Mouse (Mus musculus): Measurements from ENCODE around the gene Hnf4a. TPM values are rescaled to one million over a fixed set of nuclear protein-coding genes. Genes with fewer than 3 reads are reported as not detected.

The Hnf4a gene
- polyA plus RNA-seq, 2 experiments, result 11.6 to 22.9 TPM

DNA sequence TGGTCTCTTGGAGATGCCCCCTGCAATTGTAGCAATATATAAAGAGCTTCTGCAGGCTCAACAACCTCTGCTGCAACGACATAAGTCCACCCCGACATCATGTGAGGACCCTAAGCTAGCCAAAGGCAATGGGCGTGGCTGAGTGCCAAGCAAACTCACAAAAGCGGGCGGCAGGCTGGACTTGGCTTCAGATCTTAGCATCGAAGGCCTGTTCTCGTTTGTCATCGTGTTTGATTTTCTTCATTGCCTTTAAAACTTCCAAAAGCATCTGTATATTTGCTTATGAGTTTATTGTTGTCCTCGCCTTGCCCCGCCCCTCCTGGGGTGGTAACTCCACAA lies 77.4 kb downstream of the Hnf4a start:
- no peak for DNase-seq (ENCODE audit: low read depth in 3 of 3, low spot score in 3 of 3)
- no peak overlapping the region for H3K9ac ChIP-seq (replicated peaks)
- H3K4me2 ChIP-seq (ENCODE audit: low read depth), result no peak overlapping the region
- no peaks in the 10 kb centered on the region for H3K9me3 ChIP-seq (ENCODE audit: control insufficient read depth, low read length)
- no peaks in the 10 kb centered on the region for H3K36me3 ChIP-seq (replicated peaks; ENCODE audit: control insufficient read depth, insufficient read depth, low read depth)
- no peak overlapping the region for H3K4me3 ChIP-seq (ENCODE audit: insufficient read depth in 1 of 2, low read depth in 2 of 2, low read length in 2 of 2)
- peaks cover 0 to 10% of the 10 kb centered on the region in 2 experiments; a peak in 2 of 4 replicates for H3K4me1 ChIP-seq (replicated peaks; ENCODE audit: control insufficient read depth in 2 of 2, insufficient read depth in 2 of 2, low read length in 1 of 2)
- H3K27me3 ChIP-seq (ENCODE audit: control insufficient read depth, insufficient read depth, low read length), result no peaks in the 10 kb centered on the region
- no peak for ATAC-seq (ENCODE audit: insufficient read depth)
- 66% methylated on average over 10 of the region's 10 CpGs for WGBS (ENCODE audit: insufficient replicate concordance)
- no peak overlapping the region for H3K27ac ChIP-seq
- TF ChIP-seq EP300 (IDR thresholded peaks at IDR 0.05; ENCODE audit: low read depth) (no peak), CTCF (IDR thresholded peaks at IDR 0.05; ENCODE audit: low read depth) (no peak)

DNA sequence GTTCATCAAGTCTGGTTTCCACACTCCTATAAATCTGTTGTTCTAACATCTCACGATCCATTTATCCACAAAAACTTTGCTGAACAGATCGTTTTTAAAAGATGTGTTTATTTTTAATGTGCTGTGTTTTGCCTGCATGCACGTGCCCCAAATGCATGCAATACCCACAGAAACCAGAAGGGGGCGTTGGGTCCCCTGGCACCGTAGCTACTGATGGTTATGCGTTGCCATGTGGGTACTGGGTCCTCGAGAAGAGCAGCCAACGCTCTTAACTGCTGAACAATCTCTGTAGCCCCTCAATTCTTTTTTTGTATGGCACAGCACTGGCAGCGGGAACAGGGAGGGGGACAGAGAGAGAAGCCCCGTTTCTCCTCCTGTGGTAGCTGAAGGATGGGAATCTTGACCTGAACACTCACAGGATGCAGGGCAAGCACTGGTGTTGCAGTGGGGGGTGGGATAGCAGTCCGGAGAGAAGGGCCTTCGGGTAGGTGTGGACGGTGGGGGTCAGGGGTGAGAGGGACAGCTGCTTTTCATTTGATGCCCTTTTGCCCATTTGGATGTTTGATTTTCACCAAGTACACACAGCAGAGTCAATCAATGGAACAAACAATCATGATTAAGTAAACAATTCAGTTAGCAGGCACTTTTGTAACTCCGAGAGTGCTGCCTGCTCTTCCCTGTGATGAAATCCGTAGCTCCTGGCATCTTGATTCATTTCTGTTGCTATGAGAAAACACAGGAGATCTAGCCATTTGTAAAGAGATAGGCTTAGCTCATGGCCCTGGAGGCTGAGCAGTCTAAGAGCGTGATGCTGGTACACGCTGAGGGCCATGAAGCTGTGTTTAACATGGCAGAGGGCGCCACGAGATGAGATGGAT lies 80.0 kb downstream of the Hnf4a start:
- ATAC-seq (ENCODE audit: insufficient read depth), result peak; percentile 71

DNA sequence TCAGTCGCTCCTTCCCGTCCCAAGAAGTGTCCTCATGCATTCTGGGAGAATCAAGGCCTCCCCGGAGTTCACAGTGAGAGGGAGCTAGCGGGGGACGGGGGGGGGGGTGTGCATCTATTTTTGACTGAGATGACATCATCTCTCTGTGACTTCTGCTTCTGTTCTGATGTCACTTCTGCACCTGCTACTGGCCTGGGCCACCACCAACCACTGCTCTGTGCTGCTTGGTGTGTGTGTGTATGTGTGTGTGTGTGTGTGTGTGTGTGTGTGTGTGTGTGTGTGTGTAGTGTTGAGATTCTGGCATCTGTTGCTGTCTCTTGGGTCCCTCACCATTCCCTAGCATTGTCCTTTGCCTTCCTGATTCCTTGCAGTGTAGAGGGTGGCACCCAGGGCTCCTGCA lies 80.9 kb downstream of the Hnf4a start:
- Histone ChIP-seq H3K27ac (no peak overlapping the region), H3K4me2 (ENCODE audit: low read depth) (no peak overlapping the region), H3K4me3 (ENCODE audit: insufficient read depth in 1 of 2, low read depth in 2 of 2, low read length in 2 of 2) (no peak overlapping the region), H3K36me3 (replicated peaks; ENCODE audit: control insufficient read depth, insufficient read depth, low read depth) (no peaks in the 10 kb centered on the region), H3K9ac (replicated peaks) (no peak overlapping the region), H3K4me1 (replicated peaks; ENCODE audit: control insufficient read depth in 2 of 2, insufficient read depth in 2 of 2, low read length in 1 of 2) (peaks cover 0 to 16% of the 10 kb centered on the region in 2 experiments; a peak in 2 of 4 replicates), H3K9me3 (ENCODE audit: control insufficient read depth, low read length) (no peaks in the 10 kb centered on the region), H3K27me3 (ENCODE audit: control insufficient read depth, insufficient read depth, low read length) (no peaks in the 10 kb centered on the region)
- TF ChIP-seq EP300 (IDR thresholded peaks at IDR 0.05; ENCODE audit: low read depth) (no peak), CTCF (IDR thresholded peaks at IDR 0.05; ENCODE audit: low read depth) (no peak)
- ATAC-seq (ENCODE audit: insufficient read depth), result no peak
- WGBS (ENCODE audit: insufficient replicate concordance), result 38% methylated on average over 5 of the region's 5 CpGs
- DNase-seq (ENCODE audit: low read depth in 3 of 3, low spot score in 3 of 3), result no peak

More for the DNA sequence above, 80.0 kb downstream of the Hnf4a start:
- H3K9ac ChIP-seq (replicated peaks), result no peak overlapping the region
- H3K27me3 ChIP-seq (ENCODE audit: control insufficient read depth, insufficient read depth, low read length), result no peaks in the 10 kb centered on the region
- H3K4me3 ChIP-seq (ENCODE audit: insufficient read depth in 1 of 2, low read depth in 2 of 2, low read length in 2 of 2), result no peak overlapping the region
- peaks cover 0 to 16% of the 10 kb centered on the region in 2 experiments; a peak in 2 of 4 replicates for H3K4me1 ChIP-seq (replicated peaks; ENCODE audit: control insufficient read depth in 2 of 2, insufficient read depth in 2 of 2, low read length in 1 of 2)
- no peaks in the 10 kb centered on the region for H3K36me3 ChIP-seq (replicated peaks; ENCODE audit: control insufficient read depth, insufficient read depth, low read depth)
- no peak overlapping the region for H3K4me2 ChIP-seq (ENCODE audit: low read depth)
- DNase-seq (ENCODE audit: low read depth in 3 of 3, low spot score in 3 of 3), result no peak
- 36% methylated on average over 19 of the region's 19 CpGs for WGBS (ENCODE audit: insufficient replicate concordance)
- TF ChIP-seq CTCF (IDR thresholded peaks at IDR 0.05; ENCODE audit: low read depth) (peak; percentile 94), EP300 (IDR thresholded peaks at IDR 0.05; ENCODE audit: low read depth) (no peak)
- no peaks in the 10 kb centered on the region for H3K9me3 ChIP-seq (ENCODE audit: control insufficient read depth, low read length)
- no peak overlapping the region for H3K27ac ChIP-seq

DNA sequence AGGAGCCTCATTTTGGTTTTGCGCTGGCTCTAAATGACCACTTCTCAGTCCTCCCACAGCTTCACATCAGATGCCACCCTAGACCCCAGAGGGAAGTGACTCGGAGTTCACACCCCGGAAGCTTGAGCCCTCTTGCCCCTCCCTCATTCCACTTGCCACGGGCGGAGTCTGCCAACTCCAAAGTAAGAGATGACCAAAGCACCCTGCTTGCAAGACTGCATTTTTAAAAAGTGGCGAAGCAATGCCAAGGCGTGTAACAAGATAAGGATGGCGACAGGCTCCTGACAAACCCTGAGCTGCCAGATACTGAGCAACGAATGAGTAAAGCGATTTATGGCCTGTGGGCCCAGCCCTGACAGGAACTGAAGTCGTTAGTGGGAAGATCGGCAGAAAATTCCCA lies 83.6 kb downstream of the Hnf4a start:
- no peak overlapping the region for H3K27ac ChIP-seq
- no peak for DNase-seq (ENCODE audit: low read depth in 3 of 3, low spot score in 3 of 3)
- 23% methylated on average over 12 of the region's 12 CpGs for WGBS (ENCODE audit: insufficient replicate concordance)
- no peak overlapping the region for H3K4me3 ChIP-seq (ENCODE audit: insufficient read depth in 1 of 2, low read depth in 2 of 2, low read length in 2 of 2)
- no peaks in the 10 kb centered on the region for H3K36me3 ChIP-seq (replicated peaks; ENCODE audit: control insufficient read depth, insufficient read depth, low read depth)
- peaks cover 0 to 23% of the 10 kb centered on the region in 2 experiments; a peak in 2 of 4 replicates for H3K4me1 ChIP-seq (replicated peaks; ENCODE audit: control insufficient read depth in 2 of 2, insufficient read depth in 2 of 2, low read length in 1 of 2)
- H3K4me2 ChIP-seq (ENCODE audit: low read depth), result no peak overlapping the region
- H3K27me3 ChIP-seq (ENCODE audit: control insufficient read depth, insufficient read depth, low read length), result no peaks in the 10 kb centered on the region
- H3K9me3 ChIP-seq (ENCODE audit: control insufficient read depth, low read length), result no peaks in the 10 kb centered on the region
- TF ChIP-seq CTCF (IDR thresholded peaks at IDR 0.05; ENCODE audit: low read depth) (no peak), EP300 (IDR thresholded peaks at IDR 0.05; ENCODE audit: low read depth) (no peak)
- ATAC-seq (ENCODE audit: insufficient read depth), result no peak
- H3K9ac ChIP-seq (replicated peaks), result no peak overlapping the region

- Histone ChIP-seq H3K4me3 (ENCODE audit: insufficient read depth in 1 of 2, low read depth in 2 of 2, low read length in 2 of 2) (no peak overlapping the region), H3K27ac (no peak overlapping the region), H3K4me2 (ENCODE audit: low read depth) (no peak overlapping the region), H3K9ac (replicated peaks) (no peak overlapping the region), H3K9me3 (ENCODE audit: control insufficient read depth, low read length) (no peaks in the 10 kb centered on the region), H3K4me1 (replicated peaks; ENCODE audit: control insufficient read depth in 2 of 2, insufficient read depth in 2 of 2, low read length in 1 of 2) (peaks cover 0 to 29% of the 10 kb centered on the region in 2 experiments; a peak in 2 of 4 replicates), H3K27me3 (ENCODE audit: control insufficient read depth, insufficient read depth, low read length) (no peaks in the 10 kb centered on the region), H3K36me3 (replicated peaks; ENCODE audit: control insufficient read depth, insufficient read depth, low read depth) (no peaks in the 10 kb centered on the region)
- TF ChIP-seq CTCF (IDR thresholded peaks at IDR 0.05; ENCODE audit: low read depth) (no peak), EP300 (IDR thresholded peaks at IDR 0.05; ENCODE audit: low read depth) (no peak)
- 66% methylated on average over 5 of the region's 5 CpGs for WGBS (ENCODE audit: insufficient replicate concordance)
- DNase-seq (ENCODE audit: low read depth in 3 of 3, low spot score in 3 of 3) (no peak), ATAC-seq (ENCODE audit: insufficient read depth) (no peak)
These were observed 84.4 kb downstream of the Hnf4a start for GRCm38 (mm10) chr2:163590996-163591395.
